Mouse (Mus musculus) liver, embryonic 16.5 days (tissue): Measurements from ENCODE around the gene Txndc2. TPM values are rescaled to one million over a fixed set of nuclear protein-coding genes. Genes with fewer than 3 reads are reported as not detected.

Experiments used
- ATAC-seq: fragments of 200-750 bp; cut with Nextera tagmentation; 2 replicates; pipeline ENCODE4 v1.8.0; 2017; ENCODE audit warnings: low read depth, mild to moderate bottlenecking, moderate number of reproducible peaks, moderate library complexity
- H3K27ac ChIP-seq: fragments of 300-500 bp; sonication (generic); 2 replicates; pipeline ENCODE4 v1.5.1; 2014; ENCODE audit warnings: mild to moderate bottlenecking, low read length
- H3K27me3 ChIP-seq: fragments of 300-500 bp; sonication (generic); 2 replicates; pipeline ENCODE4 v1.6.1; 2014; ENCODE audit warnings: low read depth, low read length, mixed read lengths; ENCODE audit not compliant: control insufficient read depth, insufficient read depth
- H3K36me3 ChIP-seq: fragments of 300-500 bp; sonication (generic); 2 replicates; pipeline ENCODE4 v1.6.1; 2014; ENCODE audit warnings: mild to moderate bottlenecking; ENCODE audit not compliant: control insufficient read depth, insufficient read depth
- H3K4me1 ChIP-seq: fragments of 300-500 bp; sonication (generic); 2 replicates; pipeline ENCODE4 v1.6.1; 2014; ENCODE audit warnings: low read depth, low read length, mixed read lengths; ENCODE audit not compliant: control insufficient read depth
- H3K4me2 ChIP-seq: fragments of 300-500 bp; sonication (generic); 2 replicates; pipeline ENCODE4 v1.6.1; 2014; ENCODE audit warnings: low read depth, low read length, mixed read lengths
- H3K4me3 ChIP-seq: fragments of 300-500 bp; sonication (generic); 2 replicates; pipeline ENCODE4 v1.5.1; 2014; ENCODE audit warnings: low read depth, mild to moderate bottlenecking, low read length
- H3K9ac ChIP-seq: fragments of 300-500 bp; sonication (generic); 2 replicates; pipeline ENCODE4 v1.6.1; 2014; ENCODE audit warnings: low read depth, low read length
- H3K9me3 ChIP-seq: fragments of 300-500 bp; sonication (generic); replicated peaks from 2 replicates; pipeline ENCODE4 v1.6.1; 2016; ENCODE audit warnings: low read length; ENCODE audit not compliant: control insufficient read depth
- WGBS: fragments of 180-500 bp; shearing (Covaris S2); extraction: QIAGEN DNeasy Blood & Tissue Kit; methylation state at CpG from one replicate; pipeline ENCODE4 v1.1.7; 2014; ENCODE audit not compliant: insufficient replicate concordance; 5-methylcytosine and 5-hydroxymethylcytosine counted together
- polyA plus RNA-seq: library from polyadenylated mRNA; unstranded; fragments of >200 nt; fragmentation: Nextera tagmentation; extraction: Ambion mirVana; gene quantifications from 2 replicates; pipeline ENCODE4 v1.2.1, GENCODE M21; 2015

Txndc2 gene
- polyA plus RNA-seq, 1 experiment from 2014 or later, result not detected

DNA sequence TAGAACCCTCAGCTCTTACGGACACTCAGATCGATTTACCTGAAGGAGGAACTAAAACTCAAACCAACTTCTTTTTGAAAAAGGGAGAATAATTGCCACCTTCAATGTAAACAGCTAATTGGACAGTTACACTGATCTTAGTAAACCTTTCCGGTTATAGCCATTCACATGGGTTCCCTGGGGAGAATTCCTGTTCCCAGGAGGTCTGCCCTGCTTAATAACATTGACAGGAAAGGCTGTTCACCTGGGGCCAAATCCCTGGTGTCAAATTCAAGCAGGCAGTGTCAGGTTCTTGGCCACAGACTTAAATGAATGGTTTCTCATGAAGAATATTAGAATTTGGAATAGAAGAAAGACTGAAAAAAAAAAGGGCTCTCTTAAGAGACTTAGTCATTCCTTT lies 34.0 kb upstream of the Txndc2 start:
- H3K4me1 ChIP-seq, result peaks cover 3% of the 10 kb centered on the region
- H3K4me3 ChIP-seq, result no peak overlapping the region
- H3K36me3 ChIP-seq, result no peaks in the 10 kb centered on the region
- WGBS, result 73% methylated on average over 3 of the region's 3 CpGs
- no peak for ATAC-seq
- no peak overlapping the region for H3K27ac ChIP-seq
- no peaks in the 10 kb centered on the region for H3K27me3 ChIP-seq
- H3K4me2 ChIP-seq, result no peak overlapping the region
- H3K9me3 ChIP-seq, result no peaks in the 10 kb centered on the region
- no peak overlapping the region for H3K9ac ChIP-seq

DNA sequence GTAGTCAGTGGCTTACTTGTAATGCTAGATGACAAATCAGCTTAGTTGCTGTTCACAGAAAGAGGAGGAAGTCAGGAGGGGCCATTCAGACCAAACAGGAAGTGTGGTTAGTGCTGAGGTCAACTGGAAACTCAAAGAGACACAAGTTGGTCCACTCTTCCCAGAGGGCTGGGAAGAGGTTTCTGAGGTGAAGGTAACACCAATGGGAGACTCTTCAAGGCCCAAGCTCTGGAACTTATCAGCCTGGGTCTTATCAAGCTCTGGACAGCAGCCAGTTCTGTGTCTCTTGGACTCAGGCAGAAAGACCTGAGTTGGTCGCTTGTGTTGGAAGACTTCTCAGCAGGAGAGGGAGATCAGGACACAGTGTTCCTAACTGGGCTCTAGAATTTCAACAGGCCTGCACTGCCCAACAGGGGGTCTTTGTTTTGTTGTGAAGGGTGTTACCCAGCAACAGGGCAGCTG lies 32.8 kb upstream of the Txndc2 start:
- Histone ChIP-seq H3K4me3 (no peak overlapping the region), H3K9me3 (no peaks in the 10 kb centered on the region), H3K9ac (no peak overlapping the region), H3K4me1 (peaks cover 3% of the 10 kb centered on the region), H3K4me2 (no peak overlapping the region), H3K27me3 (no peaks in the 10 kb centered on the region), H3K27ac (0 out of 2 replicates have a peak overlapping the region, but pooled peaks have one; percentile 16), H3K36me3 (no peaks in the 10 kb centered on the region)
- WGBS, result 8% methylated on average over 1 of the region's 1 CpGs
- peak; percentile 48; the same call in 1 of the 2 replicates for ATAC-seq

DNA sequence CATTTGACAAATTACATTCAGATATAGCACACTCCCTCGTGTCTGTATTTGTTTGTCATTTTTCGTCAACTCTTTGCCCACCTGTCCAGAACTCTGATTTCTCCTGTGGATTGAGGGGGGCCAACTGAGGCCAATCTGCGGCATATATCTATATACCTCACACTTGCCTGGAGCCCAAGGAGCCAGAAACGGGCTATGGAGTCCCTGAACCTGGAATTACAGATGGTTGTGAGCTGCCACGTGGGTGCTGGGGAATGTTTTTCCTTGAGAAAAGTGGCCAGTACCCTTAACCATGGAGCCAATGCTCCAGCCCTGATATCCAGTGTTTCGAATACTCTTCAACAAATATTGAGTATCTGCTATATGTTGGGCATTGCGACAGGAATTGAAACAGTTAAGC lies 31.0 kb upstream of the Txndc2 start:
- H3K27me3 ChIP-seq, result no peaks in the 10 kb centered on the region
- H3K4me1 ChIP-seq, result peaks cover 3% of the 10 kb centered on the region
- 64% methylated on average over 7 of the region's 7 CpGs for WGBS
- ATAC-seq, result no peak
- no peak overlapping the region for H3K4me3 ChIP-seq
- H3K4me2 ChIP-seq, result no peak overlapping the region
- H3K36me3 ChIP-seq, result no peaks in the 10 kb centered on the region
- H3K9me3 ChIP-seq, result no peaks in the 10 kb centered on the region
- no peak overlapping the region for H3K27ac ChIP-seq
- H3K9ac ChIP-seq, result no peak overlapping the region

DNA sequence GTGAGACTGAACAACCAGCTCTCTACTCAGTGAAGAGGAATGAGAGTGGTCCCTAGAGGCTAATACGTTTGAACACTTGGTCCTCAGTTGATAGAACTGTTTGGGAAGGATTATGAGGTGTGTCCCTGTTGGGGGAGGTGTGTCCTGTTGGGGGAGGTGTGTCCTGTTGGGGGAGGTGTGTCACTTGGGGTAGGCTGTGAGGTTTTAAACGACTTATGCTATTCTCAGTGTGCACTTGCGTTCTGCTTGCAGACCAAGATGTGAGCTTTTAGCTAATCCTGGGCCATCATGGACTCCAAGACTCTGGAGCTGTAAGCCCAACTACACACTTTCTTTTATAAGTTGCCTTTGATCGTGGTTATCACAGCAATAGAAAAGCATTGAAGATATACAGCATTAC lies 27.1 kb upstream of the Txndc2 start:
- 73% methylated on average over 4 of the region's 4 CpGs for WGBS
- no peak for ATAC-seq

DNA sequence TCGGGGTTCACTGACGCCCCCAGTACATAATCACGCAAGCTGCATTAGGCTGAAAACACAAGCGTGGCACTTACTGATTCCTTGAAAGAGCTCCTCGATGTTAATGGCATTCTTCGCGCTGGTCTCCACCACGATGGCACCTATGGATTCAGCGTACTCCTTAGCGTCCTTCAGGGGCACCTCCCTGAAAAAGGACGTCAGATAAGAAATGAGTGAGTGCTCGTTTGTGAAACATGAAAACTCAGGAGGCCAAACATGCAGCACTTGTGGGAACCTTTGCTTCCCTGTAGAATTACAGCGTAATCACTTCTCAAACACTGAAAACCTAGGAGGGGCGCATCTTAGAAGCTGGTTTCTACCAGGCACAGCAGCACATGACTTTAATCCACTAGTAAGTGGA lies 25.8 kb upstream of the Txndc2 start:
- H3K27me3 ChIP-seq, result no peaks in the 10 kb centered on the region
- no peak overlapping the region for H3K4me3 ChIP-seq
- no peaks in the 10 kb centered on the region for H3K36me3 ChIP-seq
- no peak overlapping the region for H3K27ac ChIP-seq
- peaks cover 7% of the 10 kb centered on the region for H3K4me1 ChIP-seq
- H3K9me3 ChIP-seq, result no peaks in the 10 kb centered on the region
- H3K9ac ChIP-seq, result no peak overlapping the region
- H3K4me2 ChIP-seq, result no peak overlapping the region
- no peak for ATAC-seq
- 65% methylated on average over 14 of the region's 14 CpGs for WGBS

More for the DNA sequence above, 27.1 kb upstream of the Txndc2 start:
- no peak overlapping the region for H3K4me2 ChIP-seq
- no peaks in the 10 kb centered on the region for H3K9me3 ChIP-seq
- no peak overlapping the region for H3K27ac ChIP-seq
- H3K9ac ChIP-seq, result no peak overlapping the region
- H3K4me3 ChIP-seq, result no peak overlapping the region
- no peaks in the 10 kb centered on the region for H3K36me3 ChIP-seq
- no peaks in the 10 kb centered on the region for H3K27me3 ChIP-seq
- H3K4me1 ChIP-seq, result no peaks in the 10 kb centered on the region; the same call in none of the 2 replicates

DNA sequence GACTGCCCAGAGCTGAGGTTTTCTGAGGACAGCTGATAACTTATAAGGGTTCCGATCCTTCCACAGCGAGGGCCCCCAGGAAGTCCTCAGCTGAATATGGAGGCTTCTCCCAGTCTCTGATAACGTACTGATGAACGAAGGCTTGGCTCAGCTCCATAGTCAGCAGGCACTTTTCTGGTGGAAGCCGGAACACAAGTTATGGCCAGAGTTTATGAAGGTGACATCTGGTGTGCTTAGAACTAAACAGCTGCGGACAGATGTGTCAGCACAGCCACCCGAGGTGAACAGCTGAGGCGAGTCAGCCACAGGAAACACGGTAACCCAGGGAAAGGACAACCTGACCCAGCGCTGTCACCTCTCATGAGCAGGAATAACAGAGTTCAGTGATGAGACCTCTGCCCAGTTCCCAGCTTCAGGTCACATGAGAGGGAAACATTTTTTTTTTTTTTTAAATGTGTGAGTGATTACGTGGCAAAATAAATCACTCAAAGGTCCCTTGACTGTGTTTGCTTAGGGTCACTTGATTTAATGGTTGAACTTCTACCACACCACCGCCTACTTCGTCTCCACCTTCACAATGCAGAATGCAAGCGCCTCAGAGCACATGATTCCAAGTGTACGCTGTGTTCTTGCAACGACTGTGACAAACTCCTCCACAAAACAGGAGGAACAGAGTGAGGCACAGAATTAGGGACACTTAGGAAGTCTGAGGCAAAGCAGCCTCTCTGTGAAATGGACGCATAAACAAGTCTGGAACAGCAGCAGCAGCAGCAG lies 24.6 kb upstream of the Txndc2 start:
- Histone ChIP-seq H3K4me3 (no peak overlapping the region), H3K4me2 (no peak overlapping the region), H3K27ac (no peak overlapping the region), H3K36me3 (no peaks in the 10 kb centered on the region), H3K9ac (no peak overlapping the region), H3K27me3 (no peaks in the 10 kb centered on the region), H3K9me3 (no peaks in the 10 kb centered on the region), H3K4me1 (peaks cover 7% of the 10 kb centered on the region)
- 58% methylated on average over 17 of the region's 17 CpGs for WGBS
- ATAC-seq, result no peak

DNA sequence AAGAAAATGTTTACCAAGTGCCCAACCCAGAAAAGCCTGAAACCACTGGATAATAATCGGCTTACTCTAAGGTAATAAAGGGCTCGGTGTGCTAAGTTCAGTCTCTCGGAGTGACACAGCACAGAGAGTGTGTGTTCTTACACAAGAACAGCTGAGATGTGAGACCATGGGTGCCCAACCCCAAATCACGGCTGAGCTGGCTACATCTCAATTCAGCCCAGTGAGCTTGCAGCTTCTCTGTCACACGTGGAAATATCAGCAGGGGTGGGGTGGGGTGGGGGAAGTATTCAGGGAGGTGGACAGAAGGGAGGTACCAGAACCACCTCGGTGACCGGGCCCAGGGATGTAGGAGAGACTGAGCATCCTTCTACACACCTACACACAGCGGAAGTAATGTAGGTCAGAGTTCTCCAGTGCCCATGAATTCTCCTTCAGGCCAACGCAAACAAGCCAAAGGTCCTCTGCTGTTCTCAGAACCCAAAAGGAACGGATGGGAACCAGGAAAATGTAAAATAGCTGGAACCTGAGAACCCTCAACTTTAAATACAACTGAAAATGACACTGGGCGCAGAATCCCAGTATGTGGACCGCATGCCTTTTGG lies 23.9 kb upstream of the Txndc2 start:
- Histone ChIP-seq H3K27ac (no peak overlapping the region), H3K4me1 (peaks cover 7% of the 10 kb centered on the region), H3K27me3 (no peaks in the 10 kb centered on the region), H3K36me3 (no peaks in the 10 kb centered on the region), H3K9me3 (no peaks in the 10 kb centered on the region), H3K4me2 (no peak overlapping the region), H3K4me3 (no peak overlapping the region), H3K9ac (no peak overlapping the region)
- no peak for ATAC-seq
- WGBS, result 65% methylated on average over 12 of the region's 12 CpGs

DNA sequence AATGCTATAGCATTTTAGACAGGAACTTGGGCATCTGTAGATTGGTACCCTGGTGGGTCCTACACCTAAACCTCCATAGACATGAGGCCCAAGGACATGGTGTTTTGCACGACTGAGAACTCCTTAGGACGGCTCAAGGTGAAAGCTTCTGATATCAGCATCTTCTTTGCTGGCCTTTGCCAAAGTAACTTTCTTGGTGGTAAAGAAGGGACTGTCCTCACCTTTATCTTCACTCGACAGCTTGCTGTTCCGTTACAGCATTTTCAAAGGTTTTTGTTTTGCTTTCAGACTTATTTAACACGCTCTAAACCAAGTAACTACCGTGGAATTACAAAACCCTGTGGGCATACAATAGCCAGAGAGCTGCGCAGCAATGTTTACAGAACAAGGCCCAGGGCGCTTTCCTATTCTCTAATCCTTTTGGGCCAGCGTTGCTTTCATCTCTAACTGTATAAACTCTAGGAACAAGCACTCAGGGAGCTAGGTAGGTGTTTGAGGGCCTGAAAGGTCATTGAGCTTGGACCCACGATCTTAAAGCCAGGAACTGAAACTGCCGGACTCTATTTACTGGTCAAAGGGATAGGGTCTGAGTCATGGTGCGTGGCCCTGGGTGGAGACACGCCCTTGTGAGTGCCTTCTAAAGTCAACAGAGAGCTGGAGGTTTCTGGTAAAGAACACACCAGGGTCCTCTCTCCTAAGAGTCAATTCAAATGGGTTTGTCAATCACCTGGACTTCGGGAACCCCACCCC lies 21.5 kb upstream of the Txndc2 start:
- WGBS, result 41% methylated on average over 14 of the region's 14 CpGs
- Histone ChIP-seq H3K4me1 (peaks cover 7% of the 10 kb centered on the region), H3K4me3 (no peak overlapping the region), H3K9ac (0 out of 2 replicates have a peak overlapping the region, but pooled peaks have one; percentile 26), H3K9me3 (no peaks in the 10 kb centered on the region), H3K27ac (peak overlapping the region; percentile 76), H3K27me3 (no peaks in the 10 kb centered on the region), H3K4me2 (peak overlapping the region; percentile 42), H3K36me3 (no peaks in the 10 kb centered on the region)
- ATAC-seq, result peak; percentile 86
